Mouse (Mus musculus) fibroblast of lung, adult 2 months (primary cell): ENCODE results near the gene Krtap4-9.
"Not testable (repeated sequence)": the region's sequence is repeated elsewhere in the genome, so short reads cannot be mapped to it uniquely, and the experiment has no call there.

Experiments used
- DNase-seq: peaks from one replicate; pipeline ENCODE4 v3.0.0-alpha.2; 2011; ENCODE audit warnings: low read depth

Gene Krtap4-9

GRCm38 (mm10) chr11:99784900-99785299 lies at the start of gene Krtap4-9:
Gene Krtap4-9 (plus strand): TSS chr11:99785200.
- not testable (repeated sequence) for DNase-seq

DNA sequence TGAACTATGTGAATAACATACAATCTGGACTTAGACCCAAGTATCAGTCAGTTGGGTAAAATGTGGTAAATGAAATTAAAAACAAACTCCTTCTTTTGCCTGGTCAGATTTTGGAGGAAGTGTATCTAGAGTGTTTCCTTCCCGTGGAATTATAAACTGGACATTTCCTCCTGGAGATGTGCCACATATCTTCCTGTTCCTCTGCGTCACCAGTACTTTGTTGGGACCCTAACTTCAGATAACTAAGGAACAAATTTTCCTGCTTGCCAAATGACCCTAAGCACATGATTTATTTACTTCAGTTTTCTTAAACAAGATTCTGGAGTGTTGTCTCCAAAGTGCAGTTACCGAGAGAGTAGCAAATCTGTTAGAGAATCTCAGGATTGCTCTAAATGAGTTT lies 41.0 kb upstream of the Krtap4-9 start:
- DNase-seq, result no peak

DNA sequence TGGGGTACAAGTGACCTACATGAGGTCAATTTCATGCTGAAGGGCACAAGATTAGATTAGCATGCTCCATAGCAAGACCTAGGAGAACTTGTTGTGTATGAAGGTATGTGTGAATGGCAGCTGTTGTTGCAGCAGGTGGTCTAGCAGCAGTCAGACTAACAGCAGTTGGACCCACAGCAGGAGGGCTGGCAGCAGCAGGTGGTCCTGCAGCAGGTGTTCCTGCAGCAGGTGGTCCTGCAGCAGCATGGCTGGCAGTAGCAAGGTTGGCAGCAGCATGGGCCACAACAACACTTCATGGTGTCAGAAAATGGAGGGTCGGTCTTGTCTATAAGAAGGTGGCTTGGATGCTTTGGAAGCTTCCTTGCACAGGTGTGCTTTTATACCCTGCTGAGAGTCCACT lies 26.1 kb upstream of the Krtap4-9 start:
- DNase-seq, result no peak

GRCm38 (mm10) chr11:99768410-99768809 lies 16.6 kb upstream of the Krtap4-9 start:
- no peak for DNase-seq

- DNase-seq, result not testable (repeated sequence)
Measured at GRCm38 (mm10) chr11:99772813-99773212, 12.2 kb upstream of the Krtap4-9 start, which contains the start of gene Gm11595. Gene Gm11595 (minus strand): TSS chr11:99772913.

GRCm38 (mm10) chr11:99778401-99778800 lies 6.6 kb upstream of the Krtap4-9 start:
- no peak for DNase-seq

DNA sequence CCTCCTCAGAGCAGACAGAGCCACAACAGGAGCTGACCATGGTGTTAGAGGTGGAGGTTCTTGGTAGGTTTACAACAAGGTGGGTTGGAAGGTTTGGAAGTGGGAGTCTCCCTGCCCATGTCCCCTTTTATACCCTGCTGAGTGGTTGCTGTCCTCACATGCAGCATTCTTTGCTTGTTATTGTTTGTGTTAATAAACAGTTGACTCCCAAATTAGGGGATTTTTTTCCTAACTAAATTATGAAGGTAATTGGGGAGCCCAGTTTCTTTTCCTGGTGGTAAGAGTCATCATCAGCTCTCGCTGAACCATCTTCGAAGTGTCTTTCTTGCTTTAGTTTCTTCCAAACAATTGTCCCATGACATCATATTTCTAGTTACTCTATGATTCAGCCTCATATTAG lies 4.4 kb upstream of the Krtap4-9 start, which contains the start of gene Krtap4-8:
TSS of gene Krtap4-8 (minus strand) at position 101 of the 400 bp plus-strand sequence.
- no peak for DNase-seq

- DNase-seq, result no peak
Measured at GRCm38 (mm10) chr11:99793367-99793766, 8.4 kb downstream of the Krtap4-9 start, which contains the start of gene Gm11596. Gene Gm11596 (minus strand): TSS chr11:99793467.

DNA sequence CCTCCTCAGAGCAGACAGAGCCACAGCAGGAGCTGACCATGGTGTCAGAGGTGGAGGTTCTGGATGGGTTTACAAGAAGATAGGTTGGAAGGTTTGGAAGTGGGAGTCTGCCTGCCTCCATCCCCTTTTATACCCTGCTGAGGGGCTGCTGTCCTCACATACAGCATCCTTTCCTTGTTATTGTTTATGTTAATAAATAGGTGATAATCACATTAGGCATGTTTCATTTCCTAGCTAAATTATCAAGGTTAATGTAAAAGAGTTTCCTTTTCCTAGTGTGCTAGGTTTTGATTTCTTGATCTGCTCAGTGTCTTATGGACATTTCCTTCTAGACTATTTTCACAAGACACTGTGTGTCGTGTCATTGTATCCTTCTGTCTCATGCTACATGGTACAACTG lies 13.8 kb downstream of the Krtap4-9 start, which contains the start of gene Gm11569:
TSS of gene Gm11569 (minus strand) at position 101 of the 400 bp plus-strand sequence.
- DNase-seq, result not testable (repeated sequence)

GRCm38 (mm10) chr11:99804346-99804745 lies 19.3 kb downstream of the Krtap4-9 start, which contains the start of gene Gm11554:
Gene Gm11554 (minus strand): TSS chr11:99804446.
- DNase-seq, result not testable (repeated sequence)

DNA sequence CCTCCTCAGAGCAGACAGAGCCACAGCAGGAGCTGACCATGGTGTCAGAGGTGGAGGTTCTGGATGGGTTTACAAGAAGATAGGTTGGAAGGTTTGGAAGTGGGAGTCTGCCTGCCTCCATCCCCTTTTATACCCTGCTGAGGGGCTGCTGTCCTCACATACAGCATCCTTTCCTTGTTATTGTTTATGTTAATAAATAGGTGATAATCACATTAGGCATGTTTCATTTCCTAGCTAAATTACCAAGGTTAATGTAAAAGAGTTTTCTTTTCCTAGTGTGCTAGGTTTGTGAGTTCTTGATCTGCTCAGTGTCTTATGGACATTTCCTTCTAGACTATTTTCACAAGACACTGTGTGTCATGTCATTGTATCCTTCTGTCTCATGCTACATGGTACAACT lies 24.8 kb downstream of the Krtap4-9 start, which contains the start of gene Krtap4-13:
TSS of gene Krtap4-13 (minus strand) at position 101 of the 400 bp plus-strand sequence.
- not testable (repeated sequence) for DNase-seq

- DNase-seq, result not testable (repeated sequence)
Measured at GRCm38 (mm10) chr11:99815566-99815965, 30.6 kb downstream of the Krtap4-9 start, which contains the start of gene Gm11564. Gene Gm11564 (minus strand): TSS chr11:99815666.
